Mouse (Mus musculus) layer of hippocampus, postnatal 25 days (tissue): ENCODE measurements at regions not wholly inside any gene's neighbourhood (a gene's known extent, or its start where the extent isn't known, plus 50 kb on each side); places are given as distances from the start of the nearest gene placed in this dataset.

Experiments used
- DNase-seq, 2 experiments: peaks; one replicate each; pipeline ENCODE4 v3.0.0; 2022; ENCODE audit warnings: mixed read lengths in 2 of 2, low spot score in 1 of 2; ENCODE audit errors: extremely low spot score in 1 of 2

DNA sequence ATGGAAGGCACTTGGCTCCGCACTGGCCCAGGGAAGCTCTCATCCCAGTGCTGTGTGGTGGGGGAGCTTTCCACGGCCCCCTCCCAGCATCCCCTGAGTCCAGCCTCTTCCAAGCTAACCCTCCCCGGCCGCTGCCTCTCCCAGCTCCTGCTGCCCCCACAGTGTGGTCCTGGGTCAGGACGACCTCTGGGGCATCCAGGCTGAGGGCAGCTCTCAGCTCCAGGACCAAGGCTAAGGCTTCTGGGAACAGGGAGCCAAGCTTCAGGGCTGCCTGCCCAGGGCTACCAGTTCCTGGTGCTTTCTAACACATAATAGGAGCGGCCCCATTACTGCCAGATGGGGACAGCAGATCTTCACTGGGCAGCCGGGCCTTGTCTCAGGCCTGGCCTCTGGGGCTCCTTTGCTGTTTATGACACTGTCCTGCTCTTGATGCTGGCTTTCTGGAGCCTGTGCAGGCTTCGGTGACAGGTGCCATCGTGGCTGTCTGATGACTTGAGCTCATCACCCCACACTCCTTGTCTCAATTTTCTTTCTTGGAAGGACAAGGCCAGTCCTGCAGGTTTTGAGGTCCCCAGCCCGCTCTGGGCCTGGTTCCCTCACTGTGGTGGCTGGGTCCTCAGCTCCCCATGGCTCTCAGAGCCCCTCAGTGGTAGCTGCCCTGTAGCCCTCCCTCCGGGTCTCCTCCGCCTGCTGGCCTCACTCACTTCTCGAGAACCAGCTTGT lies 71.2 kb upstream of the Tmem189 start:
- no peak for DNase-seq

DNA sequence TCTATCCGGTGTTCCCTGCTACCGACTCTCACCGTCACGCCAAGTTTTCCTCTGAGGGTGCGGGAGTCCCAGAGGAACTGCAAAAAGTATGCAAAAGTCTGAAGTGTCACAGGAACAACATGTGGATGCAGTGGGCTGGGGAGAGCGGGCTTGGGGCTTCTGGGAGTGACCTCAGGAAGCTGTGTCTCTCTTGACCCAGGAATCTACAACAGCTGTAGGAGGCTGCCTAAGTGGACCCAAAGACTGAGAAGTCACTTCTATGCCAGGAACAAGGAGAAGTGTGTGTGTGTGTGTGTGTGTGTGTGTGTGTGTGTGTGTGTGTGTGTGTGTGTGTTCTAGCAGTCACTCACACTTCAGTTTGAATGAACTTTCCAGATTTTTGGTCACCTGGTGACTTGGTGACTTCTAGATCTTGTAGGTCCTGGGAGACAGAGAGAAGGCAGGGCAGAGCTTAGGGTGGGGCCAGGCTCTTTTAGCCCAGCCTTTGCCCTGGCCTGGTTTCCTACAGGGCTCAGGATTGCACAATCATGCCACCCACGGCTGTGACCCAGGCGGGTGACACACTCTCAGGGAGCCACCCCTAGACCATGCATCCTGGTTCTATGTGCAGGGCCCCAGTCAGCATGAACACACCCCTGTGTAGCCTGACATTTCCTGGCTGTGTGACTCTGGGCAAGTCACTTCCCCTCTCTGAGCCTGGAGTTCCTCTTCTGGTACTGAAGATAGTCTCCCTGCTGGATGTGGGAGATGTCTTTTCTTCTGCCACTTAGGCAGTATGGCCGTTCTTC lies 70.2 kb upstream of the Tmem189 start:
- DNase-seq: no peak

DNA sequence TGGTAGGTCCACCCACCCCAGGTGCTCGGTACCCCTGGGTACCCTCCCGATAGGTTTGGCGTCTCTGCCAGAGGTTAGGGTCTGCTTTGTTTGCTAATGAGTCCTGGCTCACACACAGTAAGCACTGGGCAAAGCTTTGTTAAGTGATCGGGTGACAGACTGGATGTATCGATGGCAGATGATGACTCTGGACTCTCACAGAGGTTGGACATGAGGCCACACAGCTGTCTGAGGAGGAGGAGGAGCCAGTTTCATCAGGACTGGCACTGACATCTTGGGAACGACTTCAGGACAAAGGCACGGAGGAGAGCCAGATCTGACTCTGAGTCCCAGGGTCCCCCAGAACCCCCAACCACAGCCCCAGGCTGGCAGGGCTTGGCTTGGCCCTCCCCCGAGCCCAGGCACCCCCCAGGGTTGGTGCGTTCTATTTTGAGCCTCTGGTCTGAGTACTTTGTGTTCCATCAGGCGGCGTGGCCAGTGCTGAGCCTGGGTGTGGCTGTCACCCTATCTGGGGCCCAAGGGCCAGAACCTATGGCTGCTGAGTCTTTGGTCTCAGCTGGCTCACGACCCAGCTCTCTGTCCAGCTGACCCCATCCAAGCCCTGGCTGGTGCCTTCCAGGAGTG lies 67.6 kb upstream of the Tmem189 start:
- DNase-seq: no peak

DNA sequence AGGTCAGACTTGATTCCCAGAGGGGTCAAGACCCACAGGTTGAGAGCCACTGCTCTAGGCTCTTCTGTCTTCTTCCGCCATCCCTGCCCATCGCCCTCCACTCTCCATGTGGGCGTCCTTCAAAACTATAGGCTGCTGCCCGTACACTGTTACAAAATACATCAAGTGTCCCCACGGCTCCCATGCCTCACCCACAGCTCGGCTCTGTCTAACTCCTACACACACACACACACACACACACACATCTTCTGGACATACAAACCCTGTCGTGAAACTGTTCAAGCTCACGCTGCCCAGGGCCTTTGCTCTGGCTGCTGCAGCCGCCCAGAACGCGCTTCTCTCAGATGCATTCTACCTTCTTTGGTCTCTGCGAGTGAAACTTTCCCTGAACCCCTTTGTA lies 67.1 kb upstream of the Tmem189 start:
- DNase-seq: no peak

DNA sequence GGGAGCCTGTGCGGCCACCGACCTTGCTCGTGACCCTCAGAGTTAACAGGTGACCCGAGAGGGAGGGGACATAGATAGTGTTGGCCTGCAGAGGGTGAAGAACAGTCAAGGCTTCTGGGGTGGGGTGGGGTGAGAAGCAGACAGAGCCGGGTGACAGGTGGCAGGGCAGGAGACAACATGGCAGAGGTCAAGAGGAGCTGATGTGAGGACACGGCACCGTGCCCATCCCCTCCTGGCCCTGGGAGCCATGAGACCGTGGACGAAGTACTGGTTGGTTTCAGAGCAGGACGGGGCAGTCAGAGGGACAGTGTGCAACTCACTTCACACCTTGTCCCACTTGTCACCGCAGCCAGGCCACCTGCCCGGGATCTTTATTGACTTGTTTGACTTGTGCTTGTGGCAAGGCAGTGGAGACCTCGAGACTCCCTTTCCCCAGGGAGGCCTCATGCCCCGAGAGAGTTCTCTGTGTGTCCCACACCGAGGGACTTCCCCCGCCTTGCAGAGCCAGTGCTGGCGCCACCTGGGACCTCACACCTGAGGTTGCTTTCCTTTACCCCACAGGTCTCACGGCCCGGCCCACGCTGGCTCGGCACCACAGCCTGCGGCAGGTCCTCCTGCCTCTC lies 65.4 kb upstream of the Tmem189 start:
- DNase-seq: no peak

DNA sequence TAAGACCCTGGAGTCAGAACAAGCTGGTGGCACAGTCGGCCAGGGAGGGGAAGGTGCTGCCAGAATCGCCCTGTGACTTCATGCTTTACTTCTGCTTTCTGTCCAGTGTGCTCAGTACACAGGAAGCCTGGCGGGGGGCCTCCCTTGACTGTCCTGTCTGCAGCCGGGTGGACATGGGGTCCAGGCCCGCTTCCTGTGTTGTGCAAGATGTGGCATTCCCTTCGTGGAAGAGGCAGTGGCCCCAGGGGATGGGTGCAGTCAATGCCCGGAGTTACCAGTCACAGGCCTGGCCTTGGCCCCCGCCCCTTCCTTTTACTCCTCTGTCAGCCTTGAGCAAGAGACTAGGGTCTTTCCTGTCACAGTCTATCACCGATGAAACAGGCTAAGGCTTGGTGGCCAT lies 64.3 kb upstream of the Tmem189 start:
- DNase-seq: no peak

DNA sequence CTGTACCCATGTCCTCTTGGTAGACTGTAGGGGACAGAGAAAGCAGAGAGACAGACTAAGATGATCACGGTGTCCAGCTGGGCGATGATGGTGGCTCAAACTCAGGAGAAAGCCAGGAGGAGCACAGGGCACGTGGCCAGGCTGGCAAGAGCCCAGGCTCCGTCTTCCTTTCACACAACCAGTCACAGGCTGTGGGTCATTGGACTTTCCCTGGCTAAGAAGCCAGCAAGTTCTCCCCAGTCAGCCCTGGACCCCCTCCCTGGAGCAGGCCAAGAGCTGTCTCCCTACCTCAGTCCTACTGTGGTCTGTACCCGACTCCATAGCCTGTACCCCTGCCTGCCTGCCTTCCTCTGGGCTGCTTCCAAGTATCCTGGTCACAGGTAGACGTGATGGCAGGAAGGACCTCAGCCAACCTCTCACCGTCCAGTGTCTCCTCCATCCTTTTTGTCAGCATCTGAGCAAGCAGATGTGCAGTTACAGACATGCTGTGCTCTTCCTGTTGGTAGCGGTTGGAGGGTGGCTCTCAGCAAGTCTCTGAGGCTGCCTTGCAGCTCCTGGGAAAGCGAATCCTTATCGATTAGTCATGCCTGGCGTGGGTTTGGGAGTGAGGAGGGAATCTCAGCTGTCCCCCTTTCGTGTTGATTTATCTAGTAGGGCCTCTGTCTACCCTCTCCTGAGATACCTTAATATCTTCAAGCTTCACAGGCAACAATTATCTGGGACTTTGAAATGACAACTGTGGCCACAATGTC lies 63.4 kb upstream of the Tmem189 start:
- DNase-seq: peak; percentile 21 to 39

DNA sequence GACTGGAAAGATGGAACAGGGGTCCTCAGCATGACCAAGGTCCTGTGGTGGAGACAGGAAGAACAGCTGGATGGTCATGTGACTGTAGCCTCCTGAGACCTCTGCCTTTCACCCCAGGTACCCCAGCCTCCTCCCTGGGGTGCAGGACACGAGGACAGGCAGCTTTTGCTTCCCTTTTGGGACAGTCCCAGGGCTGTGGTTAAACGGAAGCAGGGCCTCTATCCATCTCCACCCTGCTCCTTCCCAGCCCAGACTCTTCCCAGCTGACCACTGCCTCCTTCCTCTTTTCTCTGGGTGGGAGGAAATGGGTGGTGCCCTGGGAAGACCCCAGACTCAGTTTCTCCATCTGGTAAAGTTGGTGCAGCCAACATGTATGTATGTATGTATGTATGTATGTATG lies 62.0 kb upstream of the Tmem189 start:
- DNase-seq: no peak

DNA sequence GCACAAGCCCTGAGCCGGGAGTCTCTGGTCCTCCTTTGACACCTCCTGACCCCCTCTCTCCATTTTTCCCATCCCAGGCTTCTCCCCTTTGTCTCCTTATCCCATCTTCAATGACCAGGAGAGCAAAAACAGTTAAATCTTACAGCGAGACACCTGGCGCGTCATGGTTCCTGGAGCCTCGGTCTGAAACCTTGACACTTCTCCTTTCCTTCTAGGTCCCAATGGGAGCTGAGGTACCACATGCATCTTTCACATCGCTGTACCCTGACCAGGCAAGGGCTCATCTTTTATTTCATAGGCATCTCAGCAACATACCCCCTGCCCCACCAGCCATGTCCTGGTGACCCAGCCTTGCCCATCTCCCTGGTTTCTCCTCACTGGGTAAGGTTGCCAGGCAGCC lies 58.7 kb upstream of the Tmem189 start:
- no peak for DNase-seq

DNA sequence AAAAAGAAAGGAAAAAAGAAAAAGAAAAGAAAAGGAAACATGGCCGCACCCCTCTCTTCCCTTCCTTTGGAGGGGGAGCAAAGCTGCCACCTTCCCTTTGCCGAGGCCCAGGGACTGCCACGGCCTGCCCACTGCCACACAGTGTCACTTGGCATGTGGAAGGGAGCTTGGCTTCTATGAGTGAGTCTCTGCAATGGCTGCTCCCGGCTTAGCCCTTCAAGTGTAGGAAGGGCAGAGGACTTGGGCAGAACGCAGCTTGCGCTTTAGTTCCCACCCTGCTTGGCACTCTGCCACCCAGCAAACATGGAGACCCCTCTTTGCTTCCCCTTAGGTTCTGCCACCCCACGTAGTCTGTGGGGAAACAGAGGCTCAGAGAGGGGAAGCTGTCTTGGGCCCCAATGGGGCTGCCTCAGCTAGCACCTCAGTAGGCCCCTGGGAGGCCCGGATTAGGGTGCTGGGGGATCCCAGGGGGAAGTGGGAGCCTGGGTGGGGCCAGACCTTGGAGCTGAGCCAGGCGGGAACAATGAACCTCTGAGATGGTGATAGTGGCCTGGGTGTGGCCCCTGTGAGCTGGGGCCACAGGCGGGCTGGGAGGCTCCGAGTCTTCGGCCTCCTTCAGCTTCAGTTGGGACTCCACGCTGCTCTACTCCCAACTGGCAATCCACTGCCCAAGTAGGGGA lies 57.7 kb upstream of the Tmem189 start:
- DNase-seq: no peak

DNA sequence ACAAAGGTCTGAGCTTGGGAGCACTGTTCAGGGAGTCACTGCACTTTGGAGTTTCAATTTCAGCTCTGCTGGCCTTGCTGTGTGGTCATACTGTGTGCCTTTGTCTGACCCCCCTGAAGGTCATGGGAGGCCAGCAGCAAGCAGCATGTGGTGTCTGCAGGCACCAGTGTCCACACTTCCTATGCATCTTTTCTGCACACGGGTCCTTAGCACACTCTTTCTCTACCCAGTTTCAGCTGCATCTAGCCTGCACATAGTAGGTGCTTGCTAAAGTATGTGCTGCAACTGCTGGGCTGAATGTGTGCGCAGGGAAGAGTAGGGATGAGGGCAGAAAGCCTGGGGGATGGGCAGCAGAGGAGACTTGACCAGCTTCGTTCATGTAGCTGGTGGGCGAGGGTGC lies 56.7 kb upstream of the Tmem189 start:
- DNase-seq: no peak

DNA sequence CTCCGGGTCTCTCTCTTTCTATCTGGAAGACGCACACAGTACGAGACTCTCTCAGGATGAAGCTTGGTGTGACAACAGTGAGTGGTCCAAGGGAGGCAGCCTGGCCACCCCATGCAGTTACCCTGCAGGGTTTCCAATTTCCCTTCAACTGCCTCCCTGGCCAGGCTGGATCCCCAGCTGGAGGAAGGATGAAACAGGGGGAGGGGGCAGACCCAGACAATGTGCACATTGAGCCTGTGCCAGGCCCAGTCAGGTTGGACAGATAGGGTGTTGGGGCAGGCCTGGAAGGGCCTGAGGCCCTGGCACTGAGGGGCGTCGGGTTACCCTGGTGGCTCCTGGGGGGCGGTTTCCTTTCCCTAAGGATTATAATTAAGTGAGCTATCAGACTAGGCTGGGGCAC lies 55.8 kb upstream of the Tmem189 start:
- DNase-seq: no peak

DNA sequence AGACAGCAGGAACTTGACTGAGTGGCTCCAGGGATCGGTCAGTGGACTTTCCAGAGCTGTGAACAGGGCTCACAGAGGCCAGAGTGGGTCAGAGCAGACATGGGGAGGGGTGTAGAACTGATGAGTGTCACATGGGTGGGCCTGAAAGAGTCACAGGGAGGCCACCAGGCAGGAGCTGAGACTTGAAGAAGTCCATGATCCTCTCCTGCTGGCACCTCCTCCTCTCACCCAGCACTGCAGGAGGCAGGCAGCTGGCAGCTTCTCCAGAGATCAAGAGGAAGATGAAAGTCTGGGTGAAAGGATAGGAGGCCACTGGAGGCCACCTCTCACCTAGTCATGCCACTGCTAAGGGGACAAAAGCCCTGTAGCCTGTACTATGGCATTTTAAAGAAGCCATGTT lies 54.5 kb upstream of the Tmem189 start:
- DNase-seq: no peak

DNA sequence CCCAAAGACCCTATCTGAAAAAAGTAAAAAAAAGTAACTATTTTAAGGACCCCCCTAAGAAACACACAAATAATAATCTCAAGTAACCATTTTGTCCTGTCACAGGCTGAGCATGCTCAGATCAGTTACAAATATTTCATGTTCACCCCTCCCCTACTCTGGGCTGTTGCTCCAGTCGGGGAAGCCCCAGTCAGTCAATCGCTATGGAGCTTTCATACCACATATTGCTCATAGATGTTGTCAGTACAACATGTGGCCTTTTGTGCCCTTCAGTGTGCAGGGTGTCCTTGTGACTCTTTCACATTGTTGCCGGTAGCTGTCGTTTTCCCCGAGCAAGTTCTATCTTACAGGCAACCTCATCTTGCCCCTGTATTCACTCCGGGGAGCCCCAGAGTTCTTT lies 52.9 kb upstream of the Tmem189 start:
- DNase-seq: no peak

DNA sequence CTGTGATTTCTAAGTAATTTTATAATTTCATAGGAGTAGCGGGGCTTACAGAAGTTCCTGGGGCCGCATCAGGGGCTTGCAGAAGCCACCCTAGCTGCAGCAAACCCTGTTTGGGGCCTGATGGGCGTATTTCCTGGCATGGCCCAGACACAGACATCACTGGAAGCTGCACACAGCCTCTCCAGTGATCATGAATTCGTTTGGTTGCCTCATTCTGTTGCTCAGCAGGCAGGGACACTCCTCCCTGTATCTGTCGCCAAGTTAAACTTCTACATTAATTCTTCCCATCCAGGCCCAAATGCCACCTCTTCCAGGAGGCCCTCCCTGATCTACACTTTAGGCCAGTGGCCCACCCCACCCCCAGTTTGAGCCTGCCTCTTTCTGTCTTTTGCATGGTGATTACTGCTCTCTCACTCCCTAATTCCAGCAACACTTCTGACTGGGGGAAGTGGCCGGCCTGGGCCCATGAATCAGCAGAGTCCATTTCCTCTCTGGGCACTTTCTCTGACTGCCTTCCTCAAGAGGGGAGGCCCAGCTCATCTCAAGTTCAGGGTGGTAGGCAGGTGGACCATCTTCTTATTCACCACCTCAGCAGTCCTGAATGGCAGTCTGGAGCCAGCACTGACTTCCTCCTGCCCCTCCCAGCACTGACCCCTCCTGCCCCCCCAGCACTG lies 51.0 kb upstream of the Tmem189 start:
- no peak for DNase-seq
